Mouse (Mus musculus): ENCODE measurements around the gene Pcbd1. TPM values are rescaled to one million over a fixed set of nuclear protein-coding genes. Genes with fewer than 3 reads are reported as not detected.
A peak's percentile ranks its signal among the peaks of the same experiment; 100 is the strongest.

Gene Pcbd1
- polyA plus RNA-seq (2016; fragmentation: Nextera tagmentation; extraction: Ambion mirVana), result 22.0 and 22.1 TPM in 2 replicates

DNA sequence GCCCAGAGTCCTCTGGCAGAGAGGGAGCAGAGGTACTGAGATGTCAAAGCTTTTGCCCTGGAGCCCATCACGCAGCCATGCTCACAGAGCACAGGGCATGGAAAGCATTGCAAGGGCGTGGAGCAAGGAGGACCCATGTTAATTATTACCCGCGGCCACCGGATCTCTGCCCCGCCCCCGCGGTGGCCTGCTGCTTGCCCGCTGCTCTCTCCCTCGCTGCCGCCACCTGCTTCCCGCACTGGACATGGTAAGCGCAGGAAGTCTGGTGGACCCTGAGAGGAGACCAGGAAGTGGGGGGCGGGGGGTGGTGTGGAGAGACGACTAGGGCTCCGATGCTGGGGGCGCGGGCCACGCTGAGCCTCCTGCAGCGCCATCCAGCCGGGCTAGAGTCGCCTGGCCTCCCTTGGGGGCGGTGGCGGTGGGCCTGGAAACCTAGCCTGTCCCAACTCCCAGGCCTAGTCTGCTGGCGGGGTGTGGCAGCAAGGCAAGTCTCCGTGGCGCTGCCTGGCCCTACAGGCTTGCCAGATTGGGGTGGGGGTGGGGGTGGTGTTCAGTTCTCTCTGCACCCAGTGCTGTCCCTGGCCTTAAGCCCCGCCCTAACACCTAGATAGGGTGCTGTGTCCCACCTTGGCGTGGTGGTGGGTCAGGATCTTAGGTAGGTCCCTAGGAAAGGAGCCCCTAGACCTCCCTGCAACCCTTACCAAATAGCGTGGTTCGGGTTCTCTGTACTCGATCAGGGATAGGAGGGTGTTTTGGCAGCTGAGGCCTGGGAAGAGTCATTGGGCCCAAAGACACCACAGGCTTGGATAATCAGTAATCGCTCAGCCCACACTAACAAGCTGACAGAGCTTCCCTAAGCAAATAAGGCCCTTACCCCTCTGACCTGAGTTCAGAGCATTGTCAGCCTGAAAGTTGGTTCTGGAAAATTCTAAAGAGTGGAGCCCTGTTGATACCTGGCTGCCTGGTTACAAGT lies at the start of gene Pcbd1:
Gene Pcbd1 (plus strand): TSS at position 162 of the 973 bp plus-strand sequence.
- Histone ChIP-seq H3K4me3 (peak within 1 kb of the TSS; percentile 57), H3K36me3 (replicated peaks) (0 out of 2 replicates have a peak, but pooled peaks cover 4% of the 10 kb centered on the region), H3K9me3 (no peaks in the 10 kb centered on the region), H3K27me3 (ENCODE audit: poor library complexity, severe bottlenecking) (no peaks in the 10 kb centered on the region), H3K27ac (peak within 1 kb of the TSS; percentile 90), H3K4me1 (peaks cover 21% of the 10 kb centered on the region)
- peak; percentile 42 for DNase-seq (ENCODE audit: extremely low spot score, low spot score)
- WGBS, result 10% methylated on average over 33 of the region's 33 CpGs

DNA sequence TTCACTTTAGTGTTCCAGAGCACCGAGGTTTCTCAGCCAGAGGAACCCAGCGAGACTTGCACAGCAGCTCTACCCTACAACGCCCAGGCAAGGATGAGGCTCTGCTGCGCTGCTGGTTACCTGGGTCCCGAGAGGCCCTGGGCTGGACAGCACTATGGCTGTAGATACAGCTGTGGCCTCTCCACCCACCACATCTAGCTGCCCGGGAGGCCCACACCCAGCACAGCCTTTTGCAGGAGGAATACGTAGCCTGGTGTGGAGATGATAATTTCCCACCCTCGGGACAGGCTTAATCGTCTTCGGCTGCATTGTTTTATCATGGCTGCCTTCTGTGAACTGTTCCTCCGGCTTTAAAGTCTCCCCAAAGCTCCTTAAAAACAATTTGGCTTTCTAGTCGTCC lies 49.5 kb upstream of the Pcbd1 start:
- Histone ChIP-seq H3K36me3 (replicated peaks) (no peaks in the 10 kb centered on the region), H3K27me3 (ENCODE audit: poor library complexity, severe bottlenecking) (no peaks in the 10 kb centered on the region), H3K27ac (peak overlapping the region; percentile 40), H3K4me3 (no peak overlapping the region), H3K4me1 (peaks cover 10% of the 10 kb centered on the region), H3K9me3 (no peaks in the 10 kb centered on the region)
- WGBS, result 65% methylated on average over 12 of the region's 12 CpGs
- DNase-seq (ENCODE audit: extremely low spot score, low spot score), result no peak

DNA sequence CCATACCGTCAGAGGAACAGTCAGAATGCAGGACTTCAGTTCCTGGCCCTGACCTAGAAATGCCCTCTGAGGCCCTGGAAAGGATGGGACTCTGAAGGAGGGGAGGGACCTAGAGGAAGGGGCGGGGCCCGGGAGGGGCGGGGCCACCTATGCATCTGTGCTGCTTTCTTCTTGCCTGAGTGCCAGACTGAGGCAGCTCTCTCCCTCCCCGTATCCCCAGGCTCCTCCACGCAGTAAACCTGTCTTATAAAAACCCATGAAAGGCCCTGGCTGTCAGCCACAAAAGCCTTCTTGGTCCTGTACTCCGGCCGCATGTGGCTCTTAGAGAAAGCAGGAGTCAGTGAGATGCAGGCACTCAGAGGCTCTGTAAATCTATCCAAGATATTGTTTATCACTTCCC lies 44.0 kb upstream of the Pcbd1 start:
- Histone ChIP-seq H3K27ac (no peak overlapping the region), H3K4me1 (peaks cover 19% of the 10 kb centered on the region), H3K27me3 (ENCODE audit: poor library complexity, severe bottlenecking) (peaks cover 1% of the 10 kb centered on the region; the same call in 1 of the 2 replicates), H3K9me3 (no peaks in the 10 kb centered on the region), H3K4me3 (no peak overlapping the region), H3K36me3 (replicated peaks) (no peaks in the 10 kb centered on the region)
- WGBS, result 25% methylated on average over 8 of the region's 8 CpGs
- no peak for DNase-seq (ENCODE audit: extremely low spot score, low spot score)

DNA sequence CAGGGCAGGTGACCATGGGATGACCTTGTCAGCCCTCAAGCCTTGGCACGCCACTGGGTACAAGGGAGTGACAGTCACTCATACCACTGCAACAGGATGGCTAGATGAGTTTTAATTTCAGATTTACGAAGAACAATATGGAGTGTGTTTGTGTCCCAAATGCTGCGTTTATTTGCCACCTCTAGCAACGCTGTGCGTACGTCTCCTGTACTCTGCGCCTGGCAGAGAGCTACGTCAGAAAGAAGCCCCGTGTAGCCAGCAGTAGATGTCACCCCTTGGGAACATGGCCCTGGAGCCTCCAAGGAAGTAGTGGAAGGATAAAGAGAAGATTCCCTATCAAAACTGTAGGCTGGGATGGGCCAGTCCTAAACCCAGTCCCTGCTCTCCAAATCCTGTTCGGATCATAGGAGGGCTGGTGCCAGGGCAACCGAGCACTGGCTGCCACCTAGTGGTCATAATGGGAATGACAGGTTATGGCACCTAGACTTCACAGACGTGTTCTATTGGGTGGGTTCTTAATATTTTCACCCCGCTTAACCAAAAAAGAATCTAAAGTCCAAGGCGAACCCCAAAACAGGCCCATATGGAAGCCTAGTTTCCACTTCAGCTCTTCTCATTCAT lies 37.0 kb upstream of the Pcbd1 start:
- DNase-seq (ENCODE audit: extremely low spot score, low spot score), result peak; percentile 75
- Histone ChIP-seq H3K9me3 (peaks cover 11% of the 10 kb centered on the region), H3K4me3 (no peak overlapping the region), H3K36me3 (replicated peaks) (no peaks in the 10 kb centered on the region), H3K27me3 (ENCODE audit: poor library complexity, severe bottlenecking) (peaks cover 41% of the 10 kb centered on the region), H3K4me1 (peaks cover 7% of the 10 kb centered on the region; the same call in 1 of the 2 replicates), H3K27ac (no peak overlapping the region)
- WGBS, result 60% methylated on average over 14 of the region's 14 CpGs

DNA sequence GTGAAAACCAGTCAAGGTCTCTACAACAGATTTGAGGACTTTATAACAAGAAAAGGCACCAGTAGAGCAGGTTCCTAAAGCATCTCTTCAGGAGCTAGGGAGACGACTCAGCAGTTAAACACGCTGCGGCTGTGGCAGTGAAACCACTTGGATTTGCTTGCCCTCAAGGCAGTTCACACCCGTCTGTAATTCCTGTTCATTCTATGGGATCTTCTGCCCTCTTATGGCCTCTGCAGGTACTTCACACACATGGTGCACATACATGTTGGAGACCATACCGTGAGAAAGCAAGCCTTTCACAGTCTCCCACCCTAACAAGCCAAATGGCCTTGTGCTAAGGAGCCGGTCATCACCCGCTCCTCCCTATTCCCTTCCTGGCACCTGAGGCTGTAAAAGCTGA lies 32.5 kb upstream of the Pcbd1 start:
- no peak for DNase-seq (ENCODE audit: extremely low spot score, low spot score)
- Histone ChIP-seq H3K4me1 (peaks cover 12% of the 10 kb centered on the region), H3K27me3 (ENCODE audit: poor library complexity, severe bottlenecking) (peaks cover 26% of the 10 kb centered on the region), H3K4me3 (no peak overlapping the region), H3K36me3 (replicated peaks) (no peaks in the 10 kb centered on the region), H3K27ac (no peak overlapping the region), H3K9me3 (peaks cover 18% of the 10 kb centered on the region)
- 96% methylated on average over 7 of the region's 7 CpGs for WGBS

DNA sequence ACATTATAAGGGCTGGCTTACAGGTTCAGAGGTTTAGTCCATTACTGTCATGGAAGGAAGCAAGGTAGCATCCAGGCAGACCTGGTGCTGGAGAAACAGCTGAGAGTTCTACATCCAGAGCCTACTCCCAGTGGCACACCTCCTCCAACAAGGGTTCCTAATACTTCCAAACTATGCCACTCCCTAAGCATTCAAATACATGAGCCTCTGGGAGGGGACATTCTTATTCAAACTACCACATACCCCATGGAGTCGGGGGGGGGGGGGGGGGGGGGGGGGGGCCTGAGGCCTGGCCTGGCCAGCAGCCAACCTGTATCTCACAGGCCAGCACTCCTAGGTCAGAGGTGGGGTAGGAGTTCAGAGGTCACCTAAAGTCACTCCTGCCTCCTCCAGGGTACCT lies 30.0 kb upstream of the Pcbd1 start:
- no CpG with 5 or more reads among the region's 1 CpGs for WGBS
- DNase-seq (ENCODE audit: extremely low spot score, low spot score), result no peak
- H3K27ac ChIP-seq, result no peak overlapping the region
- H3K9me3 ChIP-seq, result peaks cover 18% of the 10 kb centered on the region
- H3K4me1 ChIP-seq, result peaks cover 22% of the 10 kb centered on the region
- H3K36me3 ChIP-seq (replicated peaks), result no peaks in the 10 kb centered on the region
- H3K27me3 ChIP-seq (ENCODE audit: poor library complexity, severe bottlenecking), result peaks cover 9% of the 10 kb centered on the region
- H3K4me3 ChIP-seq, result no peak overlapping the region

DNA sequence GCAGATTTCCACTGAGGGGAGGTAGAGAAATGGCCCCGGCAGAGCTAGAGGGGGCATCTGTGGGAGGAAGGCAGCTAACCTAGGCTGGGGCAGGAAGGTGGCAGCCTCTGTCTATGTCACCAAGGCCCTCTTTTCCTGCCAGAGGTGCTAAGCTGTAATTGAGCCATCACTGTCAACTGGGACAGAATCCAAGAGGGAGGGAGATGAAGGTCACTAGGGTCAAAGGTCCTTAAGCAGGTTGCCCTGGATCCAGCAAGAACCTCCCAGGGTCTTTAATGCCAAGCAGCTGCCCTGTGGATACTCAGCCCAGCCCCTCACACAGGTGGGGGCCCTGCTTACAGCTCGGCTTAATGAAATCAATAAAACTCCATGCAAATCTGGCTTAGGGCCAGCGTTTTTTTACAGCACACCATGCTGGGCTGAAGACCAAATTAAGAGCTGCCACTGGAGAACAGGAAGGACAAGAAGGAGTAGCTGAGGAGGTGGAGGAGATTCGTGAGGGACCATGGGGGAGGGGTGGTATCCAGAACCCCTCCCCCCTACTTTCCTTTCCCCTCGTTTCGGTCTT lies 29.5 kb upstream of the Pcbd1 start:
- no peak overlapping the region for H3K27ac ChIP-seq
- H3K9me3 ChIP-seq, result peaks cover 18% of the 10 kb centered on the region
- WGBS, result 41% methylated on average over 6 of the region's 6 CpGs
- H3K27me3 ChIP-seq (ENCODE audit: poor library complexity, severe bottlenecking), result peaks cover 4% of the 10 kb centered on the region; the same call in 1 of the 2 replicates
- H3K4me1 ChIP-seq, result peaks cover 27% of the 10 kb centered on the region
- no peaks in the 10 kb centered on the region for H3K36me3 ChIP-seq (replicated peaks)
- no peak for DNase-seq (ENCODE audit: extremely low spot score, low spot score)
- H3K4me3 ChIP-seq, result no peak overlapping the region

DNA sequence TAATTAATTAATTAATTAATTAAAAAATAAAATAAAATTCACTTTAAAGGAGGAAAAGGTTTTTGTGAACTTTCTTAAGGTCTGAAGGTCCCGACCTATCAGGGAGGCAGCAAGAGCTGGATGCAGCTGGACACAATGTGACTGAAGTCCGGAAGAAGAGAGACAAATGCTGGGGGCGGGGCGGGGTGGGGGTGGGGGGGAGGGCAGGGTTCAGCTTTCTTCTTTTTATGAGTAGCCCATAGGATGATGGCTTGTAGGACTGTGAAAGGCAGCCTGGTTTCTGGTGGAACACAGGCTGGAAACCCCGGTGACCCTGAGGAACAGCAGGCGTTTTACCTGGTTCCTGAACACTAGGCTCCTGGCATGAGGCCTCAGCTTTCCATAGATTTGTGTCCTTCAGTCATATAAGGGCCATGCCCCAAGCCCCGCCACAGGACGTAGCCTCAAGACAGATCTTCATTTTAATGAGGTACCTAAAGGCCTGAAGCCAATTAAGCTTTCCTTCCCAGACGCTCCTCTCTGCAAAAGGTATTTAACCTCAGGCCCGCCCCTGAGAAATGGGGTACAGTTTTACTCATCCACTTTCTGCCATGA lies 25.8 kb upstream of the Pcbd1 start:
- WGBS, result 71% methylated on average over 10 of the region's 10 CpGs
- Histone ChIP-seq H3K4me1 (peaks cover 46% of the 10 kb centered on the region), H3K4me3 (no peak overlapping the region), H3K27me3 (ENCODE audit: poor library complexity, severe bottlenecking) (peaks cover 11% of the 10 kb centered on the region), H3K36me3 (replicated peaks) (no peaks in the 10 kb centered on the region), H3K9me3 (no peaks in the 10 kb centered on the region), H3K27ac (no peak overlapping the region)
- DNase-seq (ENCODE audit: extremely low spot score, low spot score), result no peak

DNA sequence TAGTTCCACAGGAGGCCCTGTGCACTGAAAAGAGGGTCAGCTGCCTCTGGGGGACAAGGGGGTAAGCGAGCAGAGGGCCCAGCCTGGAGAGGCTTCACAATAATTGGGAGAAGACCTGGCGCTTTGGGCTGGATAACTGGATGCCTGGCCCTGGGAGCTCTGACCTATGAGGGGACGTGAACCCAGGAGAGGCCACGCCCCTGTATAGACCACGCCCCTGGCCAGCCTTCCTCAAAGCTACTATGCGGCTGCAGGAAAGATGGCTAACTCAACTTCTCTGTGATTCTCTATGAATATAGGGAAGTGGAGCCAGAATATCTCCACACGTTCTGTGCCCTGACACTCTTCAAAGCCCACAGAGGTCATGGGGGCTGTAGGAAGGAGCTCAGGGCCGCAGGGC lies 24.5 kb upstream of the Pcbd1 start:
- DNase-seq (ENCODE audit: extremely low spot score, low spot score), result peak; percentile 76
- Histone ChIP-seq H3K4me3 (peak overlapping the region; percentile 35), H3K36me3 (replicated peaks) (no peaks in the 10 kb centered on the region), H3K27ac (peak overlapping the region; percentile 82), H3K4me1 (peaks cover 53% of the 10 kb centered on the region), H3K9me3 (no peaks in the 10 kb centered on the region), H3K27me3 (ENCODE audit: poor library complexity, severe bottlenecking) (peaks cover 17% of the 10 kb centered on the region)
- 3% methylated on average over 8 of the region's 8 CpGs for WGBS

DNA sequence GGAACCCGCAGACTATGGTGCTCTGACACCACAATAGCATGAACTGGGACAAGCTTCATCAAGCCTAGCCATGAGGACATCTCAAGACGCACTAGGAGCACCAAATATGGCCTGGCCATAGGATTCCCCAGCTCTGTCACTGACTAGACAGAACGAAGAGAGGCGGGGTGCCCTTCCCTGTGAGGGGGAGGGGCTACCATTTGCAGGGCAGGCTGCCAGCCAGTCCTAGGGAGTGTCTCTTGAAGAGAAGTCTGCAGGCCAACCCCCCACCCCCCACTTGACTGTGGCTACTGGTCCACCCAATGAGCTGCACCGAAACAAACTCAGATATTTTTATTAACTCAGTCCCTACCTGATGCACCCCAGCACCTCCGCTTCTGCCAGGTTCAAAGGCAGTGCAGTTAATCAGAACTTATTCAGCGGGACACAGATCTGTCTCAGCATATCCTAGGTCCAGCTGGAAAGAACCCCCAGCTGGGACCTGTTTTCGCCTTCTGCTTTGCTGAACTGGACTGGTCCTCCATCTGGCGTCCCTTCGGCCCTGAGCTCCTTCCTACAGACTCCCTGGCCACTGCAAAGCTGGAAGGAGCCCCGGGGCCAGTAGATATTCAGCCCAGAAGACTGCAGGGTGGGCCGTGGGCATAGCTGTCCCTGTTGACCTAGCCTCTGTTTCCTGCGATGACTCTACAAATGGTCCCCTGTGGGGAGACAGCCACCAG lies 23.7 kb upstream of the Pcbd1 start:
- H3K9me3 ChIP-seq, result no peaks in the 10 kb centered on the region
- DNase-seq (ENCODE audit: extremely low spot score, low spot score), result no peak
- peak overlapping the region; percentile 82 for H3K27ac ChIP-seq
- 55% methylated on average over 13 of the region's 13 CpGs for WGBS
- H3K4me1 ChIP-seq, result peaks cover 49% of the 10 kb centered on the region
- no peaks in the 10 kb centered on the region for H3K36me3 ChIP-seq (replicated peaks)
- peak overlapping the region; percentile 35 for H3K4me3 ChIP-seq
- H3K27me3 ChIP-seq (ENCODE audit: poor library complexity, severe bottlenecking), result peaks cover 20% of the 10 kb centered on the region

DNA sequence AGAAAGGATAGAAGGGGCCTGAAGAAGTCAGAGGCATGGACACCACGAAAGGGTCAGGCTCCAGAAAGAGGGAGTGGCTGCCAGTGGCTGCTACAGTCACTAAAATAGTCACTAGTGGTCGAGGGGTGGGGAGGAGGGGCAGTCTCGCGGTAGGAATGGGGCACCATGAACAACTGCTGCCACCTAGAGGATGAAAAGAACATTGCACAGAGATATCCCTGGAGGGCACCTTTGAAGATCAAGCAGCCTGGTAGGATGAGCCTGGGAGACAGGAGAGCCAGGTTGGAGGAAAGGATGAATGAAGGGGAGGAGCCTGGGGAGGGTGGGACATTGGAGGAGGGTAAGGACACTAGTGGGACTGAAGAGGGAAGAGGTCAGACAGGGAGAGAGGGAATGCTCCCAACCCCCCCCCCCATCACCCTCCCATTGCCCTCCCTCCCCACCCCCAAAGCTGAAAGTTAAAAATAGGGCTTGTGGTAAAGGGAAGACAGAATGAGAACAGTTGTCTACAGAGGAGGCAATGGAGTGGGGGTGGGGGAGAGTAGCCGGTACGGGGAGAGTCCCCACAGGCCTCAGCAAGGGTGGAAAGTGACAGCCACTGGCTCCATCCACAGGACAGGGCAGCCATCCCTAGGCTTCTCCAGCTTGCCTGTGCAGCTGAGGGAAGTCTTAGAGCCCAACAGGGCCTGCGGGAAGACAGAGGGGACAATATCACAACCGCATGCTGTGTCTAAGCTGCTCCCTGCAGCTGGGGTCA lies 20.5 kb upstream of the Pcbd1 start:
- no peaks in the 10 kb centered on the region for H3K36me3 ChIP-seq (replicated peaks)
- DNase-seq (ENCODE audit: extremely low spot score, low spot score), result peak; percentile 58
- H3K4me1 ChIP-seq, result peaks cover 52% of the 10 kb centered on the region
- H3K27ac ChIP-seq, result peak overlapping the region; percentile 49; the same call in 1 of the 2 replicates
- H3K9me3 ChIP-seq, result no peaks in the 10 kb centered on the region
- peak overlapping the region; percentile 28; the same call in 1 of the 2 replicates for H3K4me3 ChIP-seq
- H3K27me3 ChIP-seq (ENCODE audit: poor library complexity, severe bottlenecking), result peaks cover 36% of the 10 kb centered on the region
- WGBS, result 6% methylated on average over 8 of the region's 8 CpGs

Measured in forebrain, embryonic 10.5 days (tissue).